Mouse (Mus musculus) liver, adult 2 months (tissue): ENCODE data around the gene Glud1.

Experiments used
- CTCF ChIP-seq: fragments of 200-500 bp; IDR thresholded peaks from 2 replicates; pipeline ENCODE4 v1.5.1; 2011; ENCODE audit warnings: low read depth, low read length, control low read depth
- POLR2A ChIP-seq: fragments of 200-500 bp; IDR thresholded peaks from 2 replicates; pipeline ENCODE4 v1.6.1; 2011; ENCODE audit warnings: low read length, control low read depth; ENCODE audit not compliant: insufficient read depth; ENCODE audit errors: extremely low read depth

DNA sequence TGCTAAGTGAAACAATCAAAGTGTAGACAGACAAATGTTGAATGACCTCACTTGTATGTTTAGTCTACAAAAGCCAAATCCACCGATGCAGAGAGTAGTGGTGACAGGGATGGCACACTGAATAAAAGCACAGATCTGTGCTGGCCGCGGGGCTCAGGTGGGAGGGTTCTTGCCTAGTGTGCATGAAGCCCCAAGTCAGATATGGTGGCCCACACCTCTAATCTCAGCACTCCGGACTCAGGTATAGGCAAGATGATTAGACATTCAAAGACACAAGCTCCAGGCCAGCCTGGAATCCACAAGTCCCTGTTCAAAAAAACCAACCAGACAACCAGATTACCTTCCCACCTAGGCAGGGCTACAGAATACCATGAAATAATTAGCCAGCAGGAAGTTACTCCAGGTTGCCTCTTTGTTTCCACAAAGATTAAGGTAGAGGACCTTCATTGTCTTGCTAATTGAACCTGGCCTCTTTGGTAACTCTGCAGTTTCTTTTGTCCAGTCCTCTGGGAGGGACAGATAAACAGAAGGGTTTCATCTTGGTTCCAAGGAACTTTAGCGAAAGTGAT is 49.2 kb downstream of the Glud1 start:
- no peak for TF ChIP-seq CTCF
- no peak for TF ChIP-seq POLR2A
